Mouse (Mus musculus): ENCODE measurements at regions not wholly inside any gene's neighbourhood (a gene's known extent, or its start where the extent isn't known, plus 50 kb on each side); places are given as distances from the start of the nearest gene placed in this dataset.

DNA sequence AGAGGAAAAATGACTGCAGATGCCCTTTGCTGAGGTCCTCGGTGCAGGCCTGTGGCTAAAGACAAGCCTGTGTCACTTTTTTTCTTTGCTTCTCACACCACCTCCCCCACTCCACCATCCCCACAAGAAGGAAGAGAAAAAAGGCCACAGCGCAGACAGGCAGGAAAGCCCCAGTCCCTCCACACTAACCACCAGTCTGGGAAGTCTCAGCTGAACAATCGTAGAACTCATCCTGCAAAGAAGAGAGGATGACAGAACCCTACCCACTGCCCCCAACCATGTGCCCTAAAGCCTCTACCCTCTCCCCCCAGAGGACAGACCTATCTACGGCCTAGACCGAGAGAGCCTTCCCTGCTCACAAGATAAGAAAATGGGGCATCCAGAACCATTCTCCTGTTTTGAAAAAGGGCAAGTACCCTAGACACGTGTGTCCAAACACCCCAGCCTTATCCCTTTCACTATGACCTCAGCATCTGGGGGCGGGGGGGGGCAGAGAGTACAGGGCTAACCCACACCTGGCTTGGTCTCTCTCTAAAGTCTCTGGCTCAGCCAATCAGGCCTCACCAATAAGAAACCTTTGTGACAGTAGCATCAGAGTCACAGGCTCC, 214.8 kb downstream of the Ly86 start:
- DNase-seq (ENCODE audit: low read depth, low spot score), result no peak
- no peaks in the 10 kb centered on the region for H3K36me3 ChIP-seq (ENCODE audit: control insufficient read depth, insufficient read depth, low read length, poor library complexity, severe bottlenecking)
- H3K27me3 ChIP-seq (ENCODE audit: control insufficient read depth, insufficient read depth, low read length, poor library complexity, severe bottlenecking), result no peaks in the 10 kb centered on the region

DNA sequence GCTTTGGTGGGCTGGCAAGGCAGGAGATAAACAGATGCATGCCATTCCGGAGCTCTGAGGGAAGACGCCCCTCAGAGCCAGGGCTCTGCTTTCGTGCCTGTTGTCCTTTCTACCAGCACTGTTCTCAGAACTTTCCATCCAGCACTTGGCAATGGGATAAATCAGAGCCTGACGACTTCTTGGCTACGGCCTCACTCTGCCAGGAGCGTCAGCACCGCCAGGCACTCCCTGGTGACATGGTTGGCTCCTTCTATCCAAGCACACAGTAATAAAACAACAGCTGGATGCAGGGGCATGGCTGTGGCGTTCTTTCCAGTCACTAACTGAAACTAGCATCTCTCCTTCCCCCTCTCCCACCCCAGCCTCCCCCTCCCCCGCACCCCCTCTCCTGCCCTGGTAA, 215.4 kb downstream of the Ly86 start:
- H3K27me3 ChIP-seq (ENCODE audit: control insufficient read depth, insufficient read depth, low read length, poor library complexity, severe bottlenecking), result no peaks in the 10 kb centered on the region
- no peak for DNase-seq (ENCODE audit: low read depth, low spot score)

DNA sequence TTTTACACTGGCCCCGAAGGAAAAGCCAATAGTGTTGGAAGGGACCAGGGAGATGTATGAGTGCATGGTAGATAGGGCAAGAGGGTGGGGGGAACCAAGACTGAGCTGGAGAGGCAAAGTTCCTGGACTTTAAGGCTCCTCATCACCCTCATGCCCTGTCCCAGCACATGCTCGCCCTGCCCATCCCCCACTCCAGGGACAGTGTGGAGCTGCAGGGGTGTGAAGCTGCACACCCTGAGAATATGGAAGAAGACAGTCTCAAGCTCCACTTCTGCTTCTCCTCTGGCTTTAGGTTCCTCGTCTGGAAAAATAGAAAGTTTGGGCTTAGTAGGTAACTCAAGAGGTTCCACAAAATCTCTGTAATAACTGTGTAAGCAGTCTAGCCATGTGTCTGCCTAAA, 215.8 kb downstream of the Ly86 start:
- Histone ChIP-seq H3K27me3 (ENCODE audit: control insufficient read depth, insufficient read depth, low read length, poor library complexity, severe bottlenecking) (no peaks in the 10 kb centered on the region), H3K36me3 (ENCODE audit: control insufficient read depth, insufficient read depth, low read length, poor library complexity, severe bottlenecking) (no peaks in the 10 kb centered on the region)
- no peak for DNase-seq (ENCODE audit: low read depth, low spot score)

More for the DNA sequence above, 215.4 kb downstream of the Ly86 start:
- no peaks in the 10 kb centered on the region for H3K36me3 ChIP-seq (ENCODE audit: control insufficient read depth, insufficient read depth, low read length, poor library complexity, severe bottlenecking)

DNA sequence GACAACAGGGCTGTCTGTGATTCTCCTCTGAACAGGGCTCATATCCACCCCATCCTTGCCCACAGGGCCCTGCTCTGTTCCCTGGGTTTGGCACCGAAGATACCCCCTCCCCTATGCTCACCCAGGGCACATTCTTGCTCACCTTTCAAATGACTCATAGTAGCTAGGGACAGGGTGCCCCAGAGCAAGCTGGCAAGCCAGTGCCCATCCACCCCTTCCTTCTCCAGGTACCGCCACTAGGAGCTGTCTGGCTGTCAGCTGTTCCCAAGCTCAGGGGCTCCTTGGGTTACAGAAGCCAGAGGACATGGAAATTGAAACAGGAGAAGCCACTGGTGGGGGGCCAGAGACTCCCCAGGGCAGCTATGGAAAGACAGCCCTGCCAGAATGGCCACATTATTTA, 216.4 kb downstream of the Ly86 start:
- Histone ChIP-seq H3K27me3 (ENCODE audit: control insufficient read depth, insufficient read depth, low read length, poor library complexity, severe bottlenecking) (no peaks in the 10 kb centered on the region), H3K36me3 (ENCODE audit: control insufficient read depth, insufficient read depth, low read length, poor library complexity, severe bottlenecking) (no peaks in the 10 kb centered on the region)
- no peak for DNase-seq (ENCODE audit: low read depth, low spot score)

DNA sequence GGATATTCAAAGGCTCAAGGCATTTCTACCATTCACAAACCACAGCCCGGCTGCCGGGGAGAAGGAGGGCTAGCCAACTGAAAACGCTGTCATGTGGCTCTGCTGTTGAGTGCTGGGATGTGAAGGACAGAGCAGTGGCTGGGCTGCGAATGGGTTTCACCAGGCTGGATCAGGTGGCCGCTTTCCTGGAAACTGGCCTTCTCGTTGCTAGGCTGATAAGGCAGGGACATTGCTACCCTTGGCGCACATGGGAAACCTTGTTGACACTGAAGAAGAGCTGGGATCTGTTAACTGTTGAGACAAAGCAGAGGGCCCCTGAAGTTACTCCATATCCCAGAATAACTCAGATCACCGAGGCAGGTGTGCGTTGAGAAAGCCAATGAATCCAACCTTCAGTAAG, 216.1 kb upstream of the Rreb1 start:
- Histone ChIP-seq H3K27me3 (ENCODE audit: control insufficient read depth, insufficient read depth, low read length, poor library complexity, severe bottlenecking) (no peaks in the 10 kb centered on the region), H3K36me3 (ENCODE audit: control insufficient read depth, insufficient read depth, low read length, poor library complexity, severe bottlenecking) (no peaks in the 10 kb centered on the region)
- no peak for DNase-seq (ENCODE audit: low read depth, low spot score)

DNA sequence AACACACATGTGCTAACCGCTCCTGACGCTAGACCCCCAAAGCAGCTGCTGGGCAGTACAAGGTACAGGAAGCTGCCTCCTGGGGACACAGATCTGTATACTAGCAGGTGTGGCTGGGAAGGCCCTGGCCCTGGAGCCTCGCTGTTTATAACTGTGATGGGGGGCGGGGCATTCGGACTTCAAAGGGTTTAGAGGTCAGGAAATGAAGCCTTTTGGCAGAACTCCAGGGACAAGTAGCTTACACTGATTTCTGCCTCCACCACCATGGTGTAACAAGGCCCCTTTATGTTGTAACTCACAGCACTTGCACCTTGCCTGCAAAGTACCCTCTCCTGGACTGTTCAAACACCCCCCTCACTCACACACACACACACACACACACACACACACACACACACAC, 215.5 kb upstream of the Rreb1 start:
- Histone ChIP-seq H3K36me3 (ENCODE audit: control insufficient read depth, insufficient read depth, low read length, poor library complexity, severe bottlenecking) (no peaks in the 10 kb centered on the region), H3K27me3 (ENCODE audit: control insufficient read depth, insufficient read depth, low read length, poor library complexity, severe bottlenecking) (no peaks in the 10 kb centered on the region)
- DNase-seq (ENCODE audit: low read depth, low spot score), result no peak

DNA sequence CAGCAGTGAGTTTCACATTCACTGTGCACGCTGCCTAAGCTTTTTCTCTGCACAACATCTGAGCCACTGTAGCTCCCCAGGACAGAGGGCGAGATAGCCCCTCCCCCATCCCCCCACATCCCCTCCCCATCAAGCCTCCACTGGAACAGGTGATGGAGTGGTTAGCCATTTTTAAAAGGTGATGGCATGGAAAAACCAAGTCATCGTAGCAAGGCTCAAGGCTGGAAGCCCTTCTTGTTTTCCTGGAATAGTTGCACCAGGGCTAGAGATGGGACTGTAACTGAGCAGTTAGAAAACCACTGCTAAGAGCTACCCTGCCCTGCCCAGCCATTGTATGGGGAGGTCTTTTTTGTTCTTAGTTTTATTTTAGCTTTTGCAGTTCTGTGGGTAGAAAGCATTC, 209.1 kb upstream of the Rreb1 start:
- Histone ChIP-seq H3K36me3 (ENCODE audit: control insufficient read depth, insufficient read depth, low read length, poor library complexity, severe bottlenecking) (no peaks in the 10 kb centered on the region), H3K27me3 (ENCODE audit: control insufficient read depth, insufficient read depth, low read length, poor library complexity, severe bottlenecking) (no peaks in the 10 kb centered on the region)
- DNase-seq (ENCODE audit: low read depth, low spot score), result no peak

DNA sequence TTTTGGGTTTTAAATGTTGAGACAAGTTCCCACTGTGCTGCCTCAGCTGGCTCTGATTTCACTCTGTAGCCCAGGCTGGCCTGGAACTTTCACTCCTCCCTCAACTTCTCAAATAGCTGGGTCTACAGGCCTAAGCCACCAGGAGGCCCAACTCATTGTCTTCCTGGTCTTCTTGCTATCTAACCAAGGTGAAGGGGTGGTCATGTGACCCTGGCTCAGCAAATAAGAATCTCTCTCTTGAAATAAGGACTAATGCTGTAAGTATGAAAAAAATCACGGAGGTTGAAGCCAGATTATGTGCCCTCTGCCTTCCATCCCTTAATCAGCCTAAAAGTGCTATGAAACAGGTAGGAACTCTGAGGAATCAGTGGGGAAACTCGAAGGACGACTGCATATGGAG, 208.7 kb upstream of the Rreb1 start:
- no peak for DNase-seq (ENCODE audit: low read depth, low spot score)
- Histone ChIP-seq H3K36me3 (ENCODE audit: control insufficient read depth, insufficient read depth, low read length, poor library complexity, severe bottlenecking) (no peaks in the 10 kb centered on the region), H3K27me3 (ENCODE audit: control insufficient read depth, insufficient read depth, low read length, poor library complexity, severe bottlenecking) (no peaks in the 10 kb centered on the region)

DNA sequence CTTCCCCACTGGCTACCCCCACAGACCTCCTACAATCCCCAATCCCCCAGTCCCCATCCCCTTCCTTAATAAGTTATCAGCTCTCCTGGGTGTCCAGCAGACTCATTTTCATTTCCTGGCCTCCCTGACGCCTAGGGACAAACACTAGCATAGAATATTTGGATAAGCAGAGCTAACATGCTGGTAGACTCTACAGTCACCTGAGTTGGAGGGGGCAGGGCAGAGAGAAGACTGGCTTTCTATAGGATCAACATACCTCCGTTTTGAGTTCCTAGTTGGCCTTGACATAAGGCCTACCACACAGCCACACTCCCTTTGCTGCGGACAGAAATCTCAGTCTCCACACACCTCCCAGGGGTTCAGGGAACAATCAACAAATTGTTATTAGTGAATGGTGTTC, 205.2 kb upstream of the Rreb1 start:
- DNase-seq (ENCODE audit: low read depth, low spot score), result no peak
- Histone ChIP-seq H3K36me3 (ENCODE audit: control insufficient read depth, insufficient read depth, low read length, poor library complexity, severe bottlenecking) (no peaks in the 10 kb centered on the region), H3K27me3 (ENCODE audit: control insufficient read depth, insufficient read depth, low read length, poor library complexity, severe bottlenecking) (no peaks in the 10 kb centered on the region)

DNA sequence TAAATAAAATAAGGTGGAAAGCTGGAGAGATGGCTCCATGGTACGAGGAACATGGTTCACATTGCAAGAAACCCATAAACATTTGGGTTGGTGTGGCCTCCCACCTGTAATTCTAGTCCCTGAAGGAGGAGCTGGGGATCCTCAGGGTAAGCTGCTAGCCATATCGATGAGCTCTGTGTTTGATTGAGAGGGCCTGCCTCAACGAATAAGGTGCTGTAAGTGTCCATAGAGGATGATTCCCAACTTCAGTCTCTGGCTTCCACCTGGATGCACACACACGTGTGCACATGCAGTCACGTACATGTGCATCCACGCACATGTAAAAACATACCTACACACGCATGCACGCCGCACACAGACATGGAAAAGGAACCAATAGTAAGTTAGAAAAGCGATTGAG, 199.0 kb upstream of the Rreb1 start:
- no peak for DNase-seq (ENCODE audit: low read depth, low spot score)
- Histone ChIP-seq H3K27me3 (ENCODE audit: control insufficient read depth, insufficient read depth, low read length, poor library complexity, severe bottlenecking) (no peaks in the 10 kb centered on the region), H3K36me3 (ENCODE audit: control insufficient read depth, insufficient read depth, low read length, poor library complexity, severe bottlenecking) (no peaks in the 10 kb centered on the region)

DNA sequence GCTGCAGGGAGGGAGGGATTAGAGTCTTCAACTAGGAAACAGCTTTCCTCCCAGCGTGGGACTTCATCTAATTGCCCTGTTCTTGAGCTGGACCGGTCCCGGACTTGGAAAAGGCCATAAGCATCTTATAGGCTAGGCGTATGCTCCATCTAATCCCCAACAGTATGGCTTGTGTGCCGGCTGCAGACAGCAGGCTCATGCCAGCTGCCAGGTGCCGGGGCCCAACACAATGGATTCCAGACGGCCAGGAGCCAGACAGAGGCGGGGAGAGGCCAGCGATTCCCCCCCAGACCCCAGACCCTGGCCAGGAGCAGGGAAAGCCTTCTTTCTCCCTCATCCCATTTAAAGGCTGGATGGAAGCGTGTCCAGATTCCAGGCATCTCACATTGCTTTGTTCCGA, 198.4 kb upstream of the Rreb1 start:
- no peak for DNase-seq (ENCODE audit: low read depth, low spot score)

DNA sequence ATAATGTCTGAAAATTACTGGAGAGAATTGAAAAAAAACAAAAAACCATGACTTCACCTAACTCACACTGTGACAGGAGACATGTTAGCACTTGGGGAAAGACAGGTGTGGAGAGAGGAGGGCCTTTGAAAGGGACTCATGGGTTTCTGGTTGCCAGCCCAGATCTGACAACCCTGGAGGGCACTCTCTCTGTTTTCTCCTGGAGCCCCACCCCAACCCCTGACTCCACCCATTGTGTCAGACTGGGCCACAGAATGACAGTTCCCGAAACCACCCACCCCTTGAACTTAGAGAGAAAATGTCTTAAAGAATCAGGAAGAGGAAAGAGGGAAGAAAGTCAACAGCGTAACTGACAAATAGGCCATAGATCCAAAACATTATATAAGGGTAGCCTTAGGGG, 197.4 kb upstream of the Rreb1 start:
- Histone ChIP-seq H3K27me3 (ENCODE audit: control insufficient read depth, insufficient read depth, low read length, poor library complexity, severe bottlenecking) (no peaks in the 10 kb centered on the region), H3K36me3 (ENCODE audit: control insufficient read depth, insufficient read depth, low read length, poor library complexity, severe bottlenecking) (no peaks in the 10 kb centered on the region)
- peak; percentile 15 for DNase-seq (ENCODE audit: low read depth, low spot score)

More for the DNA sequence above, 198.4 kb upstream of the Rreb1 start:
- Histone ChIP-seq H3K27me3 (ENCODE audit: control insufficient read depth, insufficient read depth, low read length, poor library complexity, severe bottlenecking) (no peaks in the 10 kb centered on the region), H3K36me3 (ENCODE audit: control insufficient read depth, insufficient read depth, low read length, poor library complexity, severe bottlenecking) (no peaks in the 10 kb centered on the region)

DNA sequence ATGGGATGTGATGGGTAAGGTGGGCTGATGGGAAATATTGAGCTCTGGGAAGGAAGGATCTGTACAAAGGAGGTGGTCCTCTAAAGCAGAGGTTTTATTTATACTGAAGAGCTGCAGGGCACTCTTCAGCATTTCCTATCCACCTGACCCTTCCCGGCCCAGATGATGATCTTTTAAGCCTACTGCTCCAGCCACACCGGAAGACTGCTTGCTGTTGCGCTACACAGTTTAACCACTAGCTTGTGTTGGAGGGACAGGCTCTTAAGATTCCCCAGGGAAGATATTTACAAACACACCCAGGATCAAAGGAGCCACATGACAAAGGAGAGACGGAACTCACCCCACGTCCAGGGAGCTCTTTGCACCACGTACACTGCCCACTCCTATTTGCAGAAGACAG, 196.8 kb upstream of the Rreb1 start:
- Histone ChIP-seq H3K27me3 (ENCODE audit: control insufficient read depth, insufficient read depth, low read length, poor library complexity, severe bottlenecking) (no peaks in the 10 kb centered on the region), H3K36me3 (ENCODE audit: control insufficient read depth, insufficient read depth, low read length, poor library complexity, severe bottlenecking) (no peaks in the 10 kb centered on the region)
- DNase-seq (ENCODE audit: low read depth, low spot score), result no peak

DNA sequence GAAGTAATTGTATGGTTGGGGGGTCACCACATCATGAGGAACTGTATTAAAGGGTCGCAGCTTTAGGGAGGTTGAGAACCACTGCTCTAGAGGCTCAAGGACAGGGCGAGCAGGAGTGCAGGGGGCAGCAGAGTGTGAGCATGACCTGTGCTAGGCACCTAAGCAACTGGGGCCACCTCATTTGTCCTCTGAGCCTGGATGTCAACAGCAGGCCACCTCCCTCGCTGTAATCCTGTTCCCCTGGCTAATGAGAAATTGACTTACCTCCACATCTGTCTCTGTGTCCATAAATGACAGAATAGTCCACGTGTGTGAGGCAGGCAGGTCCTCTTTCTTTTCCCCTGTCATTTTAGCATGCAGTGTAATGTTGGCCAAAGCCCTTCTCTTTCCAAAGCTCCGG, 192.7 kb upstream of the Rreb1 start:
- no peak for DNase-seq (ENCODE audit: low read depth, low spot score)
- H3K27me3 ChIP-seq (ENCODE audit: control insufficient read depth, insufficient read depth, low read length, poor library complexity, severe bottlenecking), result no peaks in the 10 kb centered on the region
- H3K36me3 ChIP-seq (ENCODE audit: control insufficient read depth, insufficient read depth, low read length, poor library complexity, severe bottlenecking), result no peaks in the 10 kb centered on the region

DNA sequence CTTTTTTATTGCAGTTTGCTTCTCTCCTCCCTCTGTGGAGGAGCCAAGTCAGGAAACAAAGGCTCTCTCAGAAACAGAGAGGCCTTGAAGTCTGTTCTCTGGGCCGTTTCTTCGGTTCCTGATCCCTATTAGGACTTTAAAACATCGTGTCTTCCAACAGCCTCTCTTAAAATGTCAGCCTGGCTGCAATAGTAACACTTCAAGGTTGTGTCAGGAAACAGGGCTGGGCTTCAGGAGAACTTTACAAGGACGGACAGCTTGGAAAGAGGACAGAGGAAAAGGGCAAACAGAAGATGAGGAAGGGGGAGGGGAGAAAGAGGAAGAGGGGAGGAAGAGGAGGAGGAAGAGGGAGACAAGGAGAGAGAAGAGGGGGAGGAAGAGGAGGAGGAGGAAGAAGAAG, 191.7 kb upstream of the Rreb1 start:
- DNase-seq (ENCODE audit: low read depth, low spot score), result no peak
- Histone ChIP-seq H3K27me3 (ENCODE audit: control insufficient read depth, insufficient read depth, low read length, poor library complexity, severe bottlenecking) (no peaks in the 10 kb centered on the region), H3K36me3 (ENCODE audit: control insufficient read depth, insufficient read depth, low read length, poor library complexity, severe bottlenecking) (no peaks in the 10 kb centered on the region)

DNA sequence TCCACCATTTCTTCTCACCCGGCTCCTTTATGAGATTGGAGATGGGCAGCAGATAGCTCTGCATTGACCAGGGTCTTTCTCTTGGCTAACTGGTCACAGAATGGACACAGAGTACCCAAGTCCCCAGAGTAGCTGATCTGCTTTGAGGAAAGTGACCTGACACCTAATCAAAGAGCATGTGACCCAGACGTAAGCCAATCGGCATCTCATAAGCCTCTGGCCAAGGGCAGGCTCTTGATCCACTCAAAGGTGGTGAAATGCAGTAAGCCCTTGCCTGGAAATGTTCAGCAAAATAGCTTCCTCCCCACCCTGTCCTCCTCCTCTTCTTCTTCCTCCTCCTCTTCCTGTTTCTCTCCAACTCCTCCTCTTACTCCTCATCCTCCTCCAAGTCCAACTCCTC, 190.3 kb upstream of the Rreb1 start:
- Histone ChIP-seq H3K27me3 (ENCODE audit: control insufficient read depth, insufficient read depth, low read length, poor library complexity, severe bottlenecking) (no peaks in the 10 kb centered on the region), H3K36me3 (ENCODE audit: control insufficient read depth, insufficient read depth, low read length, poor library complexity, severe bottlenecking) (no peaks in the 10 kb centered on the region)
- no peak for DNase-seq (ENCODE audit: low read depth, low spot score)

Data from splenic B cell, adult 2 months (primary cell).